18 mouse cellular contexts compared by ENCODE assay signal in genomic region chr11:86599378-86600208, GRCm38 (mm10). TPM values are rescaled to one million over a fixed set of nuclear protein-coding genes. Genes with fewer than 3 reads are reported as not detected.
DNase-seq lines count a peak whose midpoint lies in the region; ATAC-seq and TF ChIP-seq lines count a peak whose summit lies in the region.
"Had no signal": no experiment of that assay in that cellular context is flagged by ENCODE, and none has a peak within 500 bp of the region (broad histone marks: within the 10 kb centered on the region; RNA-seq: fewer than 3 reads in every experiment).

No protein-coding gene starts in this region.

- H3K36me3 ChIP-seq in embryonic facial prominence, embryonic 13.5 days, result peaks cover 3% of the 10 kb centered on the region; the same call in 1 of the 2 replicates
- peaks cover 10% of the 10 kb centered on the region; the same call in 1 of the 2 replicates for H3K36me3 ChIP-seq in embryonic facial prominence, embryonic 10.5 days (replicated peaks)
- H3K36me3 ChIP-seq in kidney, embryonic 15.5 days, result peaks cover 5% of the 10 kb centered on the region; the same call in 1 of the 2 replicates
- peaks cover 7% of the 10 kb centered on the region for H3K36me3 ChIP-seq in myocyte (ENCODE audit: control insufficient read depth, insufficient read depth)

- H3ac ChIP-seq in myocyte (ENCODE audit: control insufficient read depth, insufficient read length), result no peak overlapping the region

- H3K4me1 ChIP-seq in embryonic facial prominence, embryonic 13.5 days, result peaks cover 6% of the 10 kb centered on the region
- H3K4me1 ChIP-seq in embryonic facial prominence, embryonic 10.5 days, result no peaks in the 10 kb centered on the region
- H3K4me1 ChIP-seq in kidney, embryonic 15.5 days, result no peaks in the 10 kb centered on the region
- H3K4me1 ChIP-seq: neural tube, embryonic 12.5 days had no signal

- no peak overlapping the region for H3K4me3 ChIP-seq in embryonic facial prominence, embryonic 13.5 days
- no peak overlapping the region for H3K4me3 ChIP-seq in embryonic facial prominence, embryonic 10.5 days
- H3K4me3 ChIP-seq in kidney, embryonic 15.5 days (replicated peaks), result no peak overlapping the region
- peak overlapping the region; percentile 27 for H3K4me3 ChIP-seq in myocyte
- H3K4me3 ChIP-seq: layer of hippocampus, adult 2 months; neural tube, embryonic 12.5 days had no signal

- peak overlapping the region; percentile 22; the same call in 1 of the 2 replicates for H3K27ac ChIP-seq in embryonic facial prominence, embryonic 13.5 days
- H3K27ac ChIP-seq in embryonic facial prominence, embryonic 10.5 days (replicated peaks), result no peak overlapping the region
- 0 out of 2 replicates have a peak overlapping the region, but pooled peaks have one; percentile 20 for H3K27ac ChIP-seq in kidney, embryonic 15.5 days
- H3K27ac ChIP-seq: layer of hippocampus, adult 2 months; neural tube, embryonic 12.5 days had no signal

- CTCF ChIA-PET in Patski (lab: Charles Lee), result interaction anchor here (1.1 to 6.0 kb wide), 5 partner anchors 11 to 53 kb away, joined by 3 to 33 read pairs (median 9); no protein-coding TSS in a partner anchor

- no peak for TF ChIP-seq POLR2A in myocyte (IDR thresholded peaks at IDR 0.05; ENCODE audit: insufficient read length, low read depth)

- no peaks in the 10 kb centered on the region for H3K27me3 ChIP-seq in embryonic facial prominence, embryonic 13.5 days
- H3K27me3 ChIP-seq in embryonic facial prominence, embryonic 10.5 days (replicated peaks; ENCODE audit: low read depth, poor library complexity, severe bottlenecking), result no peaks in the 10 kb centered on the region
- no peaks in the 10 kb centered on the region for H3K27me3 ChIP-seq in kidney, embryonic 15.5 days
- H3K27me3 ChIP-seq in Patski (no peaks in the 10 kb centered on the region), myocyte (ENCODE audit: control insufficient read depth, insufficient read depth, insufficient read length) (no peaks in the 10 kb centered on the region)
- H3K27me3 ChIP-seq: neural tube, embryonic 12.5 days had no signal

- H3K9me3 ChIP-seq in embryonic facial prominence, embryonic 13.5 days, result no peaks in the 10 kb centered on the region
- no peaks in the 10 kb centered on the region for H3K9me3 ChIP-seq in embryonic facial prominence, embryonic 10.5 days
- H3K9me3 ChIP-seq in kidney, embryonic 15.5 days (replicated peaks), result no peaks in the 10 kb centered on the region
- H3K9me3 ChIP-seq: neural tube, embryonic 12.5 days had no signal

- WGBS in embryonic facial prominence, embryonic 13.5 days, result 73% methylated on average over 4 of the region's 4 CpGs
- 72% methylated on average over 4 of the region's 4 CpGs for WGBS in embryonic facial prominence, embryonic 10.5 days
- WGBS in kidney, embryonic 15.5 days, result 75% methylated on average over 4 of the region's 4 CpGs

- H3K79me2 ChIP-seq in myocyte (ENCODE audit: control insufficient read depth, insufficient read depth), result peaks cover 81% of the 10 kb centered on the region

- POLR2A ChIA-PET in Patski (lab: Charles Lee), result interaction anchor here (0.9 to 14.1 kb wide), 3 partner anchors 15 to 51 kb away, joined by 3 to 262 read pairs (median 3); no protein-coding TSS in a partner anchor

- ATAC-seq in embryonic facial prominence, embryonic 13.5 days (ENCODE audit: insufficient number of reproducible peaks, insufficient read depth, low FRiP score, low TSS enrichment, low read depth), result no peak
- ATAC-seq in kidney, embryonic 15.5 days (replicated peaks; ENCODE audit: low FRiP score), result no peak
- no peak for ATAC-seq in Patski
- ATAC-seq: CD4-positive, CD25-positive, alpha-beta regulatory T cell, adult 4 months; forebrain, embryonic 14.5 days; inflammation-experienced regulatory T-cells, adult 6 months had no signal

- TF ChIP-seq CTCF in Patski (IDR thresholded peaks at IDR 0.05), result peak; percentile 30

- H3K4me2 ChIP-seq in embryonic facial prominence, embryonic 13.5 days, result no peak overlapping the region
- H3K4me2 ChIP-seq in kidney, embryonic 15.5 days, result no peak overlapping the region
- peak overlapping the region; percentile 87 for H3K4me2 ChIP-seq in myocyte (ENCODE audit: low read depth)
- H3K4me2 ChIP-seq: neural tube, embryonic 12.5 days had no signal

- no peak for DNase-seq in embryonic facial prominence, embryonic 10.5 days (ENCODE audit: low spot score)
- DNase-seq in kidney, adult 8-10 months, result no peak
- no peak for DNase-seq in Patski (ENCODE audit: low read depth, low spot score)
- DNase-seq in spleen, adult 18-20 months, result no peak
- no peak for DNase-seq in frontal cortex, postnatal 14 days (ENCODE audit: low spot score in 2 of 2)
- DNase-seq: adrenal gland, postnatal 36 days; cerebellum, postnatal 10 days; embryo, embryonic 11 days; lung, postnatal 14 days; right cerebral cortex, postnatal 14 days had no signal

- in situ Hi-C loops in Patski (cut with MboI; ENCODE audit: low pct_unique_long_range_greater_than_20kb), result no loop called here

- no peak overlapping the region for H3K9ac ChIP-seq in embryonic facial prominence, embryonic 13.5 days
- H3K9ac ChIP-seq in kidney, embryonic 15.5 days, result no peak overlapping the region
- H3K9ac ChIP-seq: neural tube, embryonic 12.5 days had no signal

TF ChIP-seq in myocyte, 11 proteins besides CTCF, POLR2A, EP300 and RAD21:
- TF ChIP-seq TCF12 (IDR thresholded peaks at IDR 0.05; ENCODE audit: insufficient read depth, poor library complexity, severe bottlenecking), result no peak
- TF ChIP-seq MYOD1 (IDR thresholded peaks at IDR 0.05; ENCODE audit: control insufficient read depth in 1 of 3, insufficient read length in 2 of 3, low read depth in 2 of 3), result no peak
- no peak for TF ChIP-seq TCF3 (IDR thresholded peaks at IDR 0.05; ENCODE audit: insufficient read length, low read depth)
- TF ChIP-seq E2F4 (IDR thresholded peaks at IDR 0.05; ENCODE audit: insufficient read depth), result no peak
- TF ChIP-seq MAX (IDR thresholded peaks at IDR 0.05; ENCODE audit: low read depth), result no peak
- TF ChIP-seq REST (IDR thresholded peaks at IDR 0.05; ENCODE audit: insufficient read depth, insufficient read length), result no peak
- no peak for TF ChIP-seq SRF (IDR thresholded peaks at IDR 0.05; ENCODE audit: control insufficient read depth, insufficient read length, low read depth)
- TF ChIP-seq POLR2AphosphoS2 (IDR thresholded peaks at IDR 0.05; ENCODE audit: insufficient read length, low read depth), result no peak
- TF ChIP-seq MYOG (IDR thresholded peaks at IDR 0.05; ENCODE audit: control insufficient read depth in 1 of 3, insufficient read depth in 1 of 3, insufficient read length in 2 of 3, low read depth in 2 of 3), result no peak
- no peak for TF ChIP-seq CEBPB (IDR thresholded peaks at IDR 0.05; ENCODE audit: insufficient read depth, poor library complexity, severe bottlenecking)
- no peak for TF ChIP-seq USF1 (IDR thresholded peaks at IDR 0.05; ENCODE audit: low read depth)

RNA-seq across cellular contexts. Expression of gene Tubd1, which starts 54.8 kb away (rescaled TPM):
- 13.5 and 13.8 TPM in 2 replicates for polyA plus RNA-seq in embryonic facial prominence, embryonic 13.5 days (2015; fragmentation: Nextera tagmentation; extraction: Ambion mirVana)
- polyA plus RNA-seq in embryonic facial prominence, embryonic 10.5 days (2016; fragmentation: Nextera tagmentation; extraction: Ambion mirVana), result 13.2 and 14.8 TPM in 2 replicates
- polyA plus RNA-seq in kidney, embryonic 15.5 days (2015; fragmentation: Nextera tagmentation; extraction: Ambion mirVana), result 10.3 and 10.5 TPM in 2 replicates
- 10.9 TPM for polyA plus RNA-seq in Patski (2021)
- 6.6 TPM for polyA plus RNA-seq in myocyte (2012; fragmentation: generic; extraction: Trizol)

RNA-seq across cellular contexts. Expression of gene Rps6kb1, which starts 55.0 kb away (rescaled TPM):
- 77.8 and 78.9 TPM in 2 replicates for polyA plus RNA-seq in embryonic facial prominence, embryonic 13.5 days (2015; fragmentation: Nextera tagmentation; extraction: Ambion mirVana)
- 63.0 and 66.9 TPM in 2 replicates for polyA plus RNA-seq in embryonic facial prominence, embryonic 10.5 days (2016; fragmentation: Nextera tagmentation; extraction: Ambion mirVana)
- polyA plus RNA-seq in kidney, embryonic 15.5 days (2015; fragmentation: Nextera tagmentation; extraction: Ambion mirVana), result 60.9 and 70.7 TPM in 2 replicates
- 39.2 TPM for polyA plus RNA-seq in Patski (2021)
- polyA plus RNA-seq in myocyte (2012; fragmentation: generic; extraction: Trizol), result 13.0 TPM
